Mouse (Mus musculus) megakaryocyte, embryonic 14.5 days (primary cell): ENCODE data around the gene Chid1.

ENCODE experiments used
- FLI1 ChIP-seq: IDR thresholded peaks from 2 replicates; pipeline ENCODE4 v1.6.1; 2012; ENCODE audit warnings: low read length, inconsistent platforms, mixed read lengths
- GATA1 ChIP-seq: IDR thresholded peaks from 3 replicates; pipeline ENCODE4 v1.6.1; 2012; ENCODE audit warnings: mixed read lengths, low read length, inconsistent platforms, borderline replicate concordance

DNA sequence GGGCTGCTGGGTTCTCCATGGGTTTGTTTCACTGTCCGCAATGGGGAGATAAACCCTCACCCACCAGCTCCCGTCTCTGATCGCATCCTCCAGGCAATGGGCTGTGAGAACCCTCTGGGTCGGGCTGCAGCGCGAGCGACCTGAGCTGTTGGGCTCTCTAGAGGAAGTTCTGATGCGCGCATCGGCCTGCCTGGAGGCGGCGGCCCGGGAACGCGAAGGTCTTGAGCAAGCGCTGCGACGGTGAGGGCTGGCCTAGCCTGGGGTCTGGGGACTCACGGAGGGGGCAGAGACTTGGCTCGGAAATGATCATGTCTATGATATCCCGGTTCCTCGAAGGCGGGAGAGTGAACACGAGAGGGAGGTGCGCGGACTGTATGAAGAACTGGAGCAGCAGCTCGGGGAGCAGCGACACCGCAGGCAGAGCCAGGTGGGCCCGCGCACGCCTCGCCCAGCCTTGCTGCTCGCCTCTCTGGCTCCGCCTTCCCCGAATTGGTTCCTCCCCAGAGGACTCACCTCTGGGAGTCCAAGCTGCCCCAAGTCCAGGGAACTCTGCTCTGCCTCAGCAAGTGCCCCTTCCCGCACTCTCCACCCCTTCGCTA, 75.0 kb downstream of the Chid1 start:
- TF ChIP-seq GATA1, result no peak
- TF ChIP-seq FLI1, result no peak
